Mouse (Mus musculus): ENCODE results near the gene Naaladl2. TPM values are rescaled to one million over a fixed set of nuclear protein-coding genes. Genes with fewer than 3 reads are reported as not detected.
A peak's percentile ranks its signal among the peaks of the same experiment; 100 is the strongest.

The Naaladl2 gene
- total RNA-seq, 2 experiments from 2014 or later, result 0.36 to 0.65 TPM

GRCm38 (mm10) chr3:24982111-24982510 is 161.9 kb downstream of the Naaladl2 start:
- intact Hi-C loops (cut with DNase I), result no loop called here
- no peak for DNase-seq

DNA sequence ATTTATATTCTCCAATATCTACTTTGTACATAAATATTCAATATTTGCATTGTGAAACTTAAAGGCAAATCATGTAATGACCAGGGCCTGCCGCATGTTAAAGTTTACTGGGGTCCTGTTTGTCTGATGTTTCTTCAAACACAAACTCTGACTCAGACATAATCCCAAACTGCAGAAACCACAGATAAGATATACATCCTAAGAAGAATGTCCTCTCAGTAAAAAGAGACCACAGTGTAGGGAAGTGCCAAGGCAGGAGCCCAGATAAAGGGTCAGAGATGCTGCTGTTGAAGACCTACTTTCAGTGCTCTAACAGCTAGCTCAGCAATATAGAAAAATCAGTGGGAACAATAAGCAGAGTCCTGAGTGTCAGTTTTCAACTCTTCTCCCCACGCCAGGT is 201.9 kb downstream of the Naaladl2 start:
- no peak for DNase-seq
- intact Hi-C loops (cut with DNase I), result no loop called here

GRCm38 (mm10) chr3:24938507-24939182 is 205.4 kb downstream of the Naaladl2 start:
- intact Hi-C loops (cut with DNase I), result no loop called here
- no peak for DNase-seq

- intact Hi-C loops (cut with DNase I), result no loop called here
- DNase-seq, result no peak
These were observed 222.2 kb downstream of the Naaladl2 start for GRCm38 (mm10) chr3:24921811-24922210.

- intact Hi-C loops (cut with DNase I), result no loop called here
- DNase-seq, result no peak
These were observed 222.7 kb downstream of the Naaladl2 start for GRCm38 (mm10) chr3:24921401-24921800.

- intact Hi-C loops (cut with DNase I), result no loop called here
These were observed 238.6 kb downstream of the Naaladl2 start for GRCm38 (mm10) chr3:24905425-24905960.

DNA sequence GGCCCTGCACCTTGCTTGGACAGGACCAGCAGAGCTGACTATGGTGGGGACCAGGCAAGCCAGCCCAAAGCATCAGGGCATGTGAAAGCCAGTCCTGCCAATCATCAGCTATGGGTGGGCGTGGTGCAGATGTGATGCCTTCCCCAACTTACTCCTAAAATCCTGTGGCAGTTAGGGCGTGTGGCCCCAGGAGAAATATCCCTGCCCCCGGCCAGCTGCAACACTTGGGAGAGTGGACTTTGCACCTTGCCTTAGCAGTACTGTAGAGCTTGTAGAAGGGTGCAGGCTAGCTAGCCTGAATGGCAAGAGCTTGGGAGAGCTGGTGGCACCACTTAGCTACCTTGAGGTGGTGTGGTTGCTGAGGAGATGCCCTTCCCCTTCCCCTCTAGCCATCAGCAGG is 255.3 kb downstream of the Naaladl2 start:
- no peak for DNase-seq
- intact Hi-C loops (cut with DNase I), result no loop called here

More at GRCm38 (mm10) chr3:24905425-24905960, 238.6 kb downstream of the Naaladl2 start:
- no peak for DNase-seq

- intact Hi-C loops (cut with DNase I), result no loop called here
- DNase-seq, result no peak
These were observed 271.8 kb downstream of the Naaladl2 start for GRCm38 (mm10) chr3:24872254-24872653.

DNA sequence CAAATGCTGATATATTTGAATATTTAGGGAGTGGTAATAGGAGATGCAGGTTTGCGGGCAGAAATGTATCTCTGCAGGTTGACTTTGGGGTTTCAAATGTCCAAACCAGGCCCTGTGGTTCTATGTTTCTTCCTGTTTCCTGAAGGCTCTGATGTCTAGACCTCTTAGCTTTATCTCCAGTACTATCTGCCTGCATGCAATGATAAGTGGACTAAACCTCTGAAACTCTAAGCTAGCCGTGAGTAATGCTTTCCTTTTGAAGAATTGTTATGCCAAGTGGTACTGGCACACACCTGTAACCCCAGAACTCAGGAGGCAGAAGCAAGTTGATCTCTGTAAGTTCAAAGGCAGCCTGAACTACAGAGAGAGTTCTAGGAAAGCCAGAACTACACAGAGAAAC is 291.1 kb downstream of the Naaladl2 start:
- intact Hi-C loops (cut with DNase I), result no loop called here

DNA sequence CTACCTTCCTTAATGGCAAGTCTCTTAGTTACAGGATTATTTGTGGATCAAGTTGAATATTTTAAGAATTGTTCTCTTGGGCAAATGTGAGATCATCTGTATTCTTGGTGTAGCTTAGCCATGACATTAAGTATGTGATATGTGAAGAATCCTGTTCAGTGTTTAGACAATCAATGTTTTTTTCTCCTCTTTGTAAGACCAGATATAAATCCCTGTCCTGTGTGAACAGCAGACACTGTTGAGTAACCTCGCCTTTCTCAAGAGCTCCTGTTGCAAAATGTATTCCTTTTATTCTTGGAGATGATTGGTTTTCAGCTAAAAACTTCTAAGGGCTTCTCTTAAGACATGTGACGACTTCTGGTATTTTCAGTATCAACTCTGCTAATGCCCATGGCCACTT is 347.3 kb downstream of the Naaladl2 start:
- intact Hi-C loops (cut with DNase I), result no loop called here
- no peak for DNase-seq

More for the DNA sequence above, 291.1 kb downstream of the Naaladl2 start:
- DNase-seq, result no peak

- no peak for DNase-seq
- intact Hi-C loops (cut with DNase I), result no loop called here
These were observed 356.5 kb downstream of the Naaladl2 start for GRCm38 (mm10) chr3:24787451-24788148.

GRCm38 (mm10) chr3:24784108-24784507 is 360.0 kb downstream of the Naaladl2 start:
- no peak for DNase-seq
- intact Hi-C loops (cut with DNase I), result no loop called here

DNA sequence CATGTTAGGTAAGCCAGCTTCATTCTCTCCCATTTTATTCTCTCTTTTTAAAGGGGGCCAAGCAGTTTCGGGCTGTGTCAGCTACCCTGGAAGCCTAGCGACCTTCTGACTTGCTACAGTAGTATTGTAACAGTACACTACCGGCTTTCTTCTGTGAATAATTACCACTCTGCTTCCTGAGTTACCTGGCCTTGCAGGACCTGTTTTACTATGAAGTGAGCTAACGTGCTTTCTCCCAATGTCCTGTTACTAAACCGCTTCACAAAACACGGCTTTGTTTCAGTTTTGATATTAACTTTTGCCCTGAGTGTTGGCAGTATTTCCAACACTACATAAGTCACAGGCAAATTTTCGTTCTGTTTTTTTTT is 360.6 kb downstream of the Naaladl2 start:
- intact Hi-C loops (cut with DNase I), result no loop called here
- DNase-seq, result no peak

- intact Hi-C loops (cut with DNase I), result no loop called here
- DNase-seq, result peak in 1 of 2 experiments; percentile 1
These were observed 361.1 kb downstream of the Naaladl2 start for GRCm38 (mm10) chr3:24782784-24783461.

DNA sequence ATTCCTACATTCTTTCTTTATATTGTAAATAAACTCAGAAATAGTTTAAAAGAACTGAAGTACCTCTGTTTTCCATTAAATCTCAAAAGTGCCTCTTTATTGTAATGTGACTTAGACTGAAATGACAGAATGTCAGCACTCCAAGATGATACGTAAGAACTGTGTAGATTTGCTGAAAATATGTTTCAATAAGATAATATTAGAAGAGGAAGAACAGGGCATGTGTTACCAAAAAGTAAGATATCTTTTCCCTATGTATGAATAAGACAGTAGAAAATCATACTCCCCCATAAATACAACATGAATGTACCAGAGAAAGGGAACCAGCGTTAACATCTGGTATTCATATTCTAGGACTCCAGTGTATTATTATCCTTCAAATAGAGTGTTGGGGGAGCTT is 362.4 kb downstream of the Naaladl2 start:
- DNase-seq, result no peak
- intact Hi-C loops (cut with DNase I), result no loop called here

DNA sequence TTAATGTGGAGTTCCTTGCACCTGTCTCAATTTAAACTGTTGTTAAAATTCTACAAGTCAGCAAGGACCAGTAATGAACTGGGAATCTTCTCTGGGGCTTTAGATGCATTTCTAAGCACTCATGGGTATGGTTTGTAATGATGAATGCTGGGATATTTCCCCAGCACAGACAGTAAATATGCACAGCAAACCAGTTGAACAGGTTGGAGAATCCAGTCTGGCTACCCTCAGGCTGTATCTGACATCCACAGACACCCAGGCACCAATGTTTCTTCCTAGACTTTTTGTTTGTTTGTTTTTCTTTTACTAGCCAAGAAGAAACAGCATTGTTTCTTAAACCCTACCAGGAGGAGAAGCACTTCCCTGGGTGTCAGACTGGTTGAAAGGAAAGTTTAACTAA is 365.6 kb downstream of the Naaladl2 start:
- intact Hi-C loops (cut with DNase I), result no loop called here
- no peak for DNase-seq

GRCm38 (mm10) chr3:24749055-24749454 is 395.0 kb downstream of the Naaladl2 start:
- intact Hi-C loops (cut with DNase I), result no loop called here
- no peak for DNase-seq

GRCm38 (mm10) chr3:24747182-24747856 is 396.7 kb downstream of the Naaladl2 start:
- no peak for DNase-seq
- intact Hi-C loops (cut with DNase I), result no loop called here

DNA sequence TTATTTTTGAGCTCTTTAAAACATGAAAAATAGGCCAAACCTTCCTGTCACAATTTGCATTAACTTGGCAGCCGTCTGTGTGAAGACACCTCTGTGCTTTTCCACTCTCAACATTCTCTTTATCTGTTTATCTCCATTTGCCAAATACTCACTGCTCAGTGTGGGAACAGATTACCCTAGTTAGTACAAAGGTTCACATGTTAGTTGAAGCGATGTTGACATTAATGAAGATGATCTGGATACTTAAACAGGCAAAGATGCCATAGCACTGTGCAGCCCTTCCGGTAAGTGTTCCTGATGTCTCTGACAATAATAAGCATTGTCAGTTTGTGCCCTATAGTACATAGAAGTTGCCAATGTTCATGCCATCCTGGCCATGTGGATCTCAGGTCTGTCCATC is 400.1 kb downstream of the Naaladl2 start:
- no peak for DNase-seq
- intact Hi-C loops (cut with DNase I), result no loop called here

DNA sequence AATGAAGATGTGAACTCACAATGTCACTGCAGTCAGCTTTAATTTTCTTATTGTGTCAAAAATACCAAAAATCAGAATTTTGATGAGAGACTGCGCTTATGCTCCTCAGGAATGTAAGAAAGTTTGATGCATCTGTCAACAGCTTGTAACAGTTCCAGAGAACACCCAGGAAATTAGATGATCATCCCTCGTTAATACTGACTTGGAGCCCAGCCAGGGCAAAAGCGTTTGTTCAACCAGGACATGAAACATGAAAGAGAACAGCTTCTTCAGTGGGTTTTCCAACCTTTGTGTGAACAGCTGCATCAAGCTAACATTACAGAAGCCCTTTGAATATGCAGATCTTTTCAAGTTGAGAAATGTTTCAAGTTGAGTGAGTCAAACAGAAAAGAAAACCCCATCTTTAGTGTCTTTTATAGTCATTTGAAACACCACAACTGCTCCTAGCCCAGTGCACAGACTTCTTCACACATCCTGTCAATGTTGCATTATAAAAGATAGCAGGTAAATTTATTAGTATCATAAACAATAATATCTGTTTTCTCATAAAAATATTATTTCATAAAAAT is 424.8 kb downstream of the Naaladl2 start:
- intact Hi-C loops (cut with DNase I), result no loop called here
- DNase-seq, result no peak

DNA sequence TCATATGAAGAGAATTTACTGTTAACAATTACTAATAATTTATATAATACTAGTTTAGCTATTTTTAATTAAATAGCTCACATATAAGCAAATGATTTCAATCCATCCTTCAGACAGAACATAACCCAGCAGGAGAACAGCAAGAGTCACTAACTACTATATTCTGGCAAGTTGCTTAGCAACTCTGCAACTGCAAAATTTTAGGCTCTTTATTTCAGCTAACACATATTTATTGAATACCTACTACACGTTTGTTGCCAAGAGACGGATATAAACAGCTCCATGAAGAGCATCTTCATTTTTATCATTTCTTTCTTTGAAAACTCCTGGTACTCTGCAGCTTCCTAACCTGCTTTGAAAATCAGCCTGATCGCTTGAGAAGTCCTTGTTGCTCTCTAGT is 429.3 kb downstream of the Naaladl2 start:
- no peak for DNase-seq
- intact Hi-C loops (cut with DNase I), result no loop called here

All from heart, postnatal 36 days (tissue).